Mouse (Mus musculus) midbrain, postnatal 0 days (tissue): ENCODE measurements around the gene Phc2. TPM values are rescaled to one million over a fixed set of nuclear protein-coding genes. Genes with fewer than 3 reads are reported as not detected.

Experiments used
- ATAC-seq: fragments of 200-750 bp; cut with Nextera tagmentation; 2 replicates; pipeline ENCODE4 v1.8.0; 2017; ENCODE audit warnings: moderate number of reproducible peaks, mild to moderate bottlenecking, moderate TSS enrichment, moderate library complexity; ENCODE audit not compliant: low FRiP score
- DNase-seq: peaks from one replicate; pipeline ENCODE4 v3.0.0-alpha.2; 2015; ENCODE audit warnings: low spot score
- H3K27ac ChIP-seq: fragments of 300-500 bp; sonication (generic); 2 replicates; pipeline ENCODE4 v1.5.1; 2014; ENCODE audit warnings: low read depth, mild to moderate bottlenecking, low read length, mixed read lengths
- H3K27me3 ChIP-seq: fragments of 300-500 bp; sonication (generic); 2 replicates; pipeline ENCODE4 v1.6.1; 2014; ENCODE audit warnings: low read length, control low read depth, mixed read lengths; ENCODE audit not compliant: insufficient read depth
- H3K36me3 ChIP-seq: fragments of 300-500 bp; sonication (generic); 2 replicates; pipeline ENCODE4 v1.6.1; 2014; ENCODE audit warnings: low read length, control low read depth, mixed read lengths; ENCODE audit not compliant: insufficient read depth
- H3K4me1 ChIP-seq: fragments of 300-500 bp; sonication (generic); 2 replicates; pipeline ENCODE4 v1.6.1; 2014; ENCODE audit warnings: mild to moderate bottlenecking, control low read depth, antibody characterized with exemption, low read length, mixed read lengths; ENCODE audit not compliant: insufficient read depth
- H3K4me2 ChIP-seq: fragments of 300-500 bp; sonication (generic); 2 replicates; pipeline ENCODE4 v1.6.1; 2014; ENCODE audit warnings: low read depth, mild to moderate bottlenecking, low read length, mixed read lengths; ENCODE audit not compliant: poor library complexity, severe bottlenecking
- H3K4me3 ChIP-seq: fragments of 300-500 bp; sonication (generic); 2 replicates; pipeline ENCODE4 v1.5.1; 2014; ENCODE audit warnings: low read depth, mild to moderate bottlenecking, low read length, moderate library complexity
- H3K9ac ChIP-seq: fragments of 300-500 bp; sonication (generic); replicated peaks from 2 replicates; pipeline ENCODE4 v1.6.1; 2014; ENCODE audit warnings: mild to moderate bottlenecking, low read length, moderate library complexity, mixed read lengths; ENCODE audit not compliant: poor library complexity, severe bottlenecking
- H3K9me3 ChIP-seq: fragments of 300-500 bp; sonication (generic); 2 replicates; pipeline ENCODE4 v1.6.1; 2016; ENCODE audit warnings: low read length, control low read depth
- CTCF ChIP-seq: IDR thresholded peaks from 2 replicates; pipeline ENCODE4 v1.5.1; 2016; ENCODE audit warnings: antibody characterized with exemption, mild to moderate bottlenecking
- WGBS: fragments of 180-500 bp; shearing (Covaris S2); extraction: QIAGEN DNeasy Blood & Tissue Kit; methylation state at CpG from one replicate; pipeline ENCODE4 v1.1.7; 2014; 5-methylcytosine and 5-hydroxymethylcytosine counted together
- polyA plus RNA-seq: library from polyadenylated mRNA; unstranded; fragments of >200 nt; fragmentation: Nextera tagmentation; extraction: Ambion mirVana; gene quantifications from 2 replicates; pipeline ENCODE4 v1.2.1, GENCODE M21; 2015
- total RNA-seq: library from RNA; depleted of rRNA; stranded (reverse); fragments of >200 nt; gene quantifications from 2 replicates; pipeline ENCODE4 v1.2.3, GENCODE M21; 2014

Gene Phc2
- total and polyA plus RNA-seq, 2 experiments from 2014 or later: 34.8 to 64.3 TPM

- Histone ChIP-seq H3K27me3 (no peaks in the 10 kb centered on the region), H3K4me1 (no peaks in the 10 kb centered on the region; the same call in 1 of the 2 replicates), H3K4me2 (no peak overlapping the region), H3K9me3 (no peaks in the 10 kb centered on the region), H3K27ac (no peak overlapping the region), H3K36me3 (no peaks in the 10 kb centered on the region), H3K9ac (no peak overlapping the region), H3K4me3 (no peak overlapping the region)
- ATAC-seq (no peak), DNase-seq (peak; percentile 19)
- no peak for TF ChIP-seq CTCF
- WGBS: 89% methylated on average over 18 of the region's 18 CpGs
These were observed 16.1 kb upstream of the Phc2 start for GRCm38 (mm10) chr4:128638265-128638923.

- no peak for ATAC-seq
- no peaks in the 10 kb centered on the region for H3K36me3 ChIP-seq
- no peak for DNase-seq
- no peak overlapping the region for H3K9ac ChIP-seq
- H3K27me3 ChIP-seq: no peaks in the 10 kb centered on the region
- H3K4me2 ChIP-seq: no peak overlapping the region
- H3K27ac ChIP-seq: no peak overlapping the region
- H3K9me3 ChIP-seq: no peaks in the 10 kb centered on the region
- H3K4me1 ChIP-seq: no peaks in the 10 kb centered on the region
- H3K4me3 ChIP-seq: no peak overlapping the region
- 63% methylated on average over 23 of the region's 23 CpGs for WGBS
- no peak for TF ChIP-seq CTCF
These were observed 12.5 kb upstream of the Phc2 start for GRCm38 (mm10) chr4:128641766-128642717.

- DNase-seq (no peak), ATAC-seq (no peak)
- no peak overlapping the region for H3K27ac ChIP-seq
- no peaks in the 10 kb centered on the region for H3K27me3 ChIP-seq
- no peaks in the 10 kb centered on the region for H3K36me3 ChIP-seq
- no peaks in the 10 kb centered on the region for H3K9me3 ChIP-seq
- H3K4me3 ChIP-seq: no peak overlapping the region
- H3K4me2 ChIP-seq: no peak overlapping the region
- no peak overlapping the region for H3K9ac ChIP-seq
- TF ChIP-seq CTCF: no peak
- 83% methylated on average over 6 of the region's 6 CpGs for WGBS
- no peaks in the 10 kb centered on the region for H3K4me1 ChIP-seq
These were observed 8.6 kb upstream of the Phc2 start for GRCm38 (mm10) chr4:128645896-128646295.

- Histone ChIP-seq H3K27ac (no peak overlapping the region), H3K4me3 (no peak overlapping the region), H3K27me3 (no peaks in the 10 kb centered on the region), H3K4me2 (no peak overlapping the region), H3K9ac (no peak overlapping the region), H3K9me3 (no peaks in the 10 kb centered on the region), H3K36me3 (no peaks in the 10 kb centered on the region), H3K4me1 (no peaks in the 10 kb centered on the region)
- TF ChIP-seq CTCF: no peak
- DNase-seq (no peak), ATAC-seq (no peak)
- WGBS: 53% methylated on average over 7 of the region's 7 CpGs
These were observed 7.7 kb upstream of the Phc2 start for GRCm38 (mm10) chr4:128646762-128647161.

GRCm38 (mm10) chr4:128648567-128649255 lies 5.8 kb upstream of the Phc2 start:
- WGBS: 56% methylated on average over 8 of the region's 8 CpGs
- DNase-seq: no peak
- Histone ChIP-seq H3K4me2 (no peak overlapping the region), H3K4me1 (no peaks in the 10 kb centered on the region), H3K36me3 (no peaks in the 10 kb centered on the region), H3K27ac (no peak overlapping the region), H3K9me3 (no peaks in the 10 kb centered on the region), H3K4me3 (no peak overlapping the region), H3K9ac (no peak overlapping the region), H3K27me3 (no peaks in the 10 kb centered on the region)
- no peak for TF ChIP-seq CTCF
- no peak for ATAC-seq
